Mouse (Mus musculus) adrenal gland, adult 8-10 months (tissue): ENCODE results near the gene Sipa1l3. TPM values are rescaled to one million over a fixed set of nuclear protein-coding genes. Genes with fewer than 3 reads are reported as not detected.
A peak's percentile ranks its signal among the peaks of the same experiment; 100 is the strongest.

Experiments used
- DNase-seq: peaks from one replicate; pipeline ENCODE4 v3.0.0; 2022
- total RNA-seq, 4 experiments: library from RNA; stranded (reverse); gene quantifications; 2 replicates each; pipeline ENCODE4 v1.2.4; 2022

Gene Sipa1l3
- total RNA-seq, 4 experiments from 2014 or later: 33.2 to 42.3 (median 40.6) TPM

- no peak for DNase-seq
Measured at GRCm38 (mm10) chr7:29368004-29368320, 150.5 kb downstream of the Sipa1l3 start.

- DNase-seq: no peak
Measured at GRCm38 (mm10) chr7:29367166-29368003, 151.1 kb downstream of the Sipa1l3 start.

- DNase-seq: peak; percentile 61
Measured at GRCm38 (mm10) chr7:29364052-29364451, 154.4 kb downstream of the Sipa1l3 start.

GRCm38 (mm10) chr7:29361497-29361896 is 156.9 kb downstream of the Sipa1l3 start:
- DNase-seq: no peak

GRCm38 (mm10) chr7:29355406-29355805 is 163.0 kb downstream of the Sipa1l3 start:
- DNase-seq: peak; percentile 71

- peak; percentile 74 for DNase-seq
Measured at GRCm38 (mm10) chr7:29354161-29354560, 164.3 kb downstream of the Sipa1l3 start.

- no peak for DNase-seq
Measured at GRCm38 (mm10) chr7:29352246-29352645, 166.2 kb downstream of the Sipa1l3 start.

GRCm38 (mm10) chr7:29350489-29350888 is 168.0 kb downstream of the Sipa1l3 start:
- DNase-seq: no peak

- DNase-seq: no peak
Measured at GRCm38 (mm10) chr7:29346212-29346611, 172.2 kb downstream of the Sipa1l3 start.

- no peak for DNase-seq
Measured at GRCm38 (mm10) chr7:29345534-29345933, 172.9 kb downstream of the Sipa1l3 start.

- DNase-seq: no peak
Measured at GRCm38 (mm10) chr7:29343746-29344145, 174.7 kb downstream of the Sipa1l3 start.

- no peak for DNase-seq
Measured at GRCm38 (mm10) chr7:29342489-29343092, 175.8 kb downstream of the Sipa1l3 start.

- DNase-seq: no peak
Measured at GRCm38 (mm10) chr7:29341722-29342121, 176.7 kb downstream of the Sipa1l3 start.

GRCm38 (mm10) chr7:29340838-29341237 is 177.6 kb downstream of the Sipa1l3 start:
- DNase-seq: no peak

- DNase-seq: peak; percentile 51
Measured at GRCm38 (mm10) chr7:29340247-29340646, 178.2 kb downstream of the Sipa1l3 start.

GRCm38 (mm10) chr7:29338984-29339679 is 179.3 kb downstream of the Sipa1l3 start:
- peak; percentile 70 for DNase-seq

GRCm38 (mm10) chr7:29338351-29338919 is 180.0 kb downstream of the Sipa1l3 start:
- DNase-seq: no peak

GRCm38 (mm10) chr7:29337766-29338165 is 180.7 kb downstream of the Sipa1l3 start:
- DNase-seq: no peak

GRCm38 (mm10) chr7:29336795-29337319 is 181.6 kb downstream of the Sipa1l3 start:
- DNase-seq: no peak

GRCm38 (mm10) chr7:29335841-29336671 is 182.4 kb downstream of the Sipa1l3 start:
- DNase-seq: peak; percentile 56

- no peak for DNase-seq
Measured at GRCm38 (mm10) chr7:29335276-29335675, 183.2 kb downstream of the Sipa1l3 start.

GRCm38 (mm10) chr7:29334156-29334555 is 184.3 kb downstream of the Sipa1l3 start:
- DNase-seq: no peak
